Mouse (Mus musculus) heart, postnatal 36 days (tissue): ENCODE results near the gene Spink8. TPM values are rescaled to one million over a fixed set of nuclear protein-coding genes. Genes with fewer than 3 reads are reported as not detected.
"Not testable (repeated sequence)": the region's sequence is repeated elsewhere in the genome, so short reads cannot be mapped to it uniquely, and the experiment has no call there.

Experiments
- DNase-seq, 2 experiments: peaks; one replicate each; pipeline ENCODE4 v3.0.0; 2021 to 2022
- intact Hi-C: fragments of 180-260 bp; cut with DNase I; formaldehyde crosslinking; loops from one replicate; pipeline ENCODE4 v1.15.1; 2025
- total RNA-seq, 2 experiments: library from RNA; stranded (reverse); gene quantifications; 2 replicates each; pipeline ENCODE4 v1.2.3; 2021

Gene Spink8
- not detected for total RNA-seq

- intact Hi-C loops: no loop called here
- DNase-seq: no peak
Measured at GRCm38 (mm10) chr9:109811980-109812379, at the start of gene Spink8. Spink8 (plus strand) TSS chr9:109812280.

DNA sequence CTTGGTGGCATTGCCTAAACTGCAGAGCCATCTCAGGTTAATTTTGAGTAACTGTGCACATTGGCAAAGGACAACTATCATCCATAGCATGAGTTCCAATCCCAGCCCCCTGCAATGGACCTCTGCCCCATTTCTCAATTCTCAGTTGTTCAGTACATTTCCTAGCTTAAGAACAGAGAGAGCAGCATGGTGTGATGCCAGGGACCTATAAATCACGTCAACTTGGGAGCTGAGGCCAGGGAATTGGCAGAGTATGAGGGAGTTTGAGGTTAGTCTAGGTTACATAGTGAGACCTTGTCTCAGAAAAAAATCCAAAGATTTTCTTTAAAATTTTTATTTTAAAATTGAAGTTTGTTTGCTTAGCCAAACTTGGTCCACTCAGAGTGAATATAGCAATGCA lies 45.2 kb upstream of the Spink8 start:
- DNase-seq, intact Hi-C loops: not testable (repeated sequence)

GRCm38 (mm10) chr9:109790570-109790969 lies 21.5 kb upstream of the Spink8 start, which contains the start of gene Fbxw27:
Fbxw27 (minus strand) TSS chr9:109790670.
- DNase-seq, intact Hi-C loops: not testable (repeated sequence)

DNA sequence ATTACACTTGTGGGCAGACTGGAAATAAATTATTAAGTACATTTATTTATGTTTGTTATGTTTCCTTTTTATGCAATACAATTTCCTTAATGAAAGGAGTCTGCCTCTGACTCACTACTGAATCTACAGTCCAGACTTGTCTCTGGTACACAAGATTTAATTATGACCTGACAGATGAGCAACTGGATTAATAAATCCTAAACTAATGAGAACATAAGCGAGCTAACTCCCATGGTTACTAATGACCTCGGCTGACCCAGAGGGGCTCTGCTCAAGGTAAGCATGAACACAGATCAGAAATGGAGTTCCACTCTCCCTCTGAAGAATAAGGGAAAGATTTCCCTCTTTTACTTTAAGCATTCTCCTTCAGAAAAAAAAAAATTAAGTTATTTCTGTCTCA lies 16.9 kb upstream of the Spink8 start:
- intact Hi-C loops: no loop called here
- DNase-seq: no peak

GRCm38 (mm10) chr9:109795811-109796210 lies 16.3 kb upstream of the Spink8 start:
- intact Hi-C loops: no loop called here
- DNase-seq: no peak

DNA sequence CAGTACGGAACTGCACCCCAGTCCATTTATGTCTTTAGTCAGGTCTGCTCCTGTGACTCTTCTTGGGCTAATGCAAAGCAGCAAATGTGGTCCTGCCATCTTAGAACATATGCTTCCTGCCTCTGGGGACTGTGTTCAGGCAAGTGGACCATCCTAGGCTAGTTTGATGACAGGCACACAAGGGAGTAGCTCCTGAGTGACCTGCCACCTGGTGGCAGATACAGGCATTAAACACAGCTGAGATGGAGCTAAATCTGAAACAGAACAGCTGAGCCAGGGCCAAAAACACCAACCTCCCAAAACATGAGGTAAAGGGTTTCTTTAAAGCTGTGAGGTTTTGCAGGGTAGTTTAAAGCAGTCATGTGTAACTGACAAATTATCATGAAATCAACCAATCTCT lies 14.0 kb upstream of the Spink8 start:
- no peak for DNase-seq
- intact Hi-C loops: no loop called here

- DNase-seq: not testable (repeated sequence)
Measured at GRCm38 (mm10) chr9:109805596-109805995, 6.5 kb upstream of the Spink8 start.

DNA sequence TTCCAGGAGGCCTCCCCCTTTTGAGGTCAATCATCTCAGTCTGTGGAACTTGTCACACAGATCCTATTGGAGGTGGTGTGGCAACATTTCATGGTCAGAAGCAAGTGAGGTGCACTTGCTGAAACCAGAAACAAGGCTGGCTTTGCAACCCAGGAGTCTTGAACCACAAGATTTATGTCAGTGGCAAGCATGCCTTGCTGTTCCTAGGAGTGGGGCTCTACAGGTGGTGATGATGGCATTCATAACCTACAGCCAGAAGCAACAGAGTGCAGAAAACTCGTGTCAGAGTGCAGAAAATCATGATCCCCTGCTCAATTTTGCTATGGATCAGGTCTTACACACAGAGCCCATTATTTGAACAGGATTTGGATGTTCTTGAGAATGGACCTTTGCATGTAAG lies 5.8 kb upstream of the Spink8 start:
- DNase-seq: no peak
- intact Hi-C loops: no loop called here

More at GRCm38 (mm10) chr9:109805596-109805995, 6.5 kb upstream of the Spink8 start:
- intact Hi-C loops: not testable (repeated sequence)

DNA sequence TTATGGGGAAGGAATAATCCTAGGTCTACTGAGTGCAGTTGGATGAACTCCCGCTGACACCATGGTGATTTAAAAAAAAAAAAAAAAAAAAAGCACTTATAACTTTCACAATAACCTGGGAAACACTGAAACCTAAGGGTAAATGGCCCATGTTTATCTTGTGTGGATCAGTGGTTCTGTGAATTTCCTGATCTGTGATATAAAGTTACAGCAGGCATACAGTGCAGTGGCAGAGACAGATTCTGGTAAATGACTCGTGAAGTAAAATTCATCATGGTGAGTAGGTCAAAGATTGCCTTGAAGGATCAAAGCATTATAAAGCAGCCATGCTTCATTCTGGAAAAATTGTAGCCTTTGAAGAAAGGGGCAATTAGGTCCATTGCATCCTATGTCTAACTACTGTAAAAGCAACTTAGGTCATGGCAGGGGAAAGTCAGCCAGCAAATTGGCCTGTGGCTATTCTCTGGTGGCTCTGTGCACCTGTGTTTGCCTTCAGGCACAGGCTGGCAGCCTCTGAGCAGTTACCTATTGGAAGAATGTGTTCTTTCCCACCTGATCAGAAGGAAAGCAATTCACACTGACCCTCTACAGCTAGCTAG lies 5.3 kb upstream of the Spink8 start:
- DNase-seq: no peak

GRCm38 (mm10) chr9:109807898-109808297 lies 4.2 kb upstream of the Spink8 start:
- intact Hi-C loops: no loop called here
- no peak for DNase-seq

More for the DNA sequence above, 5.3 kb upstream of the Spink8 start:
- intact Hi-C loops: no loop called here

DNA sequence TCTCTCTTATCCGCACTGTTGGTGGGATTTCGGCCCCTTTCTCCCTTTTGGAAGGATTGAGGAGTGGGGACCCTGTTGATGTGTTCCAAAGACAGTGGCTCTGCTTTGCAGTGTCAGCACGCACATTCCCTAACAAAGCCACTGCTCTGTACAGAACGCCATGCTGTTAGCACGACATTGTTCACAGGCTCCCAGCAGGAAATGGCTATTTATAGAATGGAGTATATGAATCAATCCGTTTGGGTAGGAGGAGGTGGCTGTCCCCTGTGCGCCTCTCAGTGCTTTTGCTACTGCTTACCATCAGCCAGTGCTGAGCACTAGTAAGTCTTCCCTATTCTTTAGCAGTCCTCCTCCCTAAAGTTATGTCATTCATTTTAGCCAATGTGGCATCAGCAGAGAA lies 1.3 kb downstream of the Spink8 start:
- DNase-seq: no peak
- intact Hi-C loops: no loop called here

GRCm38 (mm10) chr9:109816341-109816740 lies 4.3 kb downstream of the Spink8 start:
- intact Hi-C loops: no loop called here
- DNase-seq: no peak

DNA sequence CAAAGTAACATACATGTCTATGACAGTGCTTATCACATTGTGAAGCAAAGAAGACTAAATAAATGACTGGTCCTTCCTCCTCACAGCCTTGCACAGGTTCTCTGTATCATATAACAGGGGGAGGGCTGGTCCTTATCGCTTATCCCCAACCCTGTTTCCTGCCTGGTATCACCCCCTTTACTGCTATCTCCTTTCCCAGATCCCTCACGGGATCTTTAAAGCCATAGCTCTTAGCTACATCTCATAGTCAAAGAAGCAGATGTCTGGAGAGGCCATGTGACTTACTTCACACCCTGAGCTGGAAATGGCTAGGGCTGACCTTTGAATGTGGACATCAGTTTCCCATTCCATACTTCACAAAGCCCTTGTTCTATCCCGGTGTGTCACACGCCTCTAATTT lies 13.7 kb downstream of the Spink8 start:
- no peak for DNase-seq
- intact Hi-C loops: no loop called here

DNA sequence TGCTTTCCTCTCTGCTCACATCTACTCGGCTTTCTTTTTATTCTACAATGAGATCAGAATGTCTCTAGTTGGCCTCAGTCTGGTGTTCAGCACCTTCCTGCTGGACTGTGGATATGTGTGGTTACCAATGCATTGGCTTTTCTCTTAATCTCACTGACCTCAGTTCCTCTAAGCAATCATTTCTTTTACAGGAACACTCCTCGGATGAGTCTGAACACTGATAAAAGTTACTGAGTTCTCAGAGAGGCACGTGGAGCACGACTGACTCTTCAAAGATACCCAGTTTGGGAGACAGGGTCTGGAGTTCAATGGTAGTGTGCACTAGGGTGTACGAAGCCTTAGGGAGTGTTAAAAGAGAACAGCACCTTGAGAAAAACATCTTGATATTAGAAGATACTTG lies 14.1 kb downstream of the Spink8 start:
- intact Hi-C loops: no loop called here
- no peak for DNase-seq

GRCm38 (mm10) chr9:109832391-109833087 lies 20.5 kb downstream of the Spink8 start, which contains the start of gene Nme6:
Nme6 (plus strand) TSS chr9:109832749.
- DNase-seq: peak; percentile 89 to 92
- intact Hi-C loops: loop anchor here (2.0 to 10.0 kb wide), 2 partner anchors 146 to 828 kb away; no protein-coding TSS in a partner anchor

- intact Hi-C loops: loop anchor here (2.0 to 10.0 kb wide), 2 partner anchors 146 to 828 kb away; no protein-coding TSS in a partner anchor
- no peak for DNase-seq
Measured at GRCm38 (mm10) chr9:109833088-109833412, 21.0 kb downstream of the Spink8 start.

DNA sequence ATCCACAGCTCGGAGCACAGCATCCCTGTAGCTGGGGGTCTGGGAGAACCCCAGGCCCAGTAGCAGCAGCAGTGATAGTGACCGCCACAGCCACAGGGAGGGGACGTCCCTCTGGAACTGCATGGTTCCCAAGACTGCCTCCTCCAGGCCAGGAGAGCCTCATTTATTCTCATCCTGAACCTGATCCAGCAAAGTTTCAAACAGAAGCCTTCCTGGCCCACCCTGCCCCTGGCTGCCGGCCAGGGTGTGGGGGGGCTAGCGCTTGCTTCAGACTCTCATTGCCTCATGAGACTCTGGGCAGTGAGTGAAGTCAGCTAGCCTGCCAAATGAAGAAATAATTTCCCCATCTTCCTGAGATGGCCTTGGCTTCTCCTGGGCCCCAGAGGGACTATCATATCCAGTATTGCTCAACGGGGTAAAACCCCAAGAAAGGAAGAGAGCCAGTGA lies 37.3 kb downstream of the Spink8 start, which contains the start of gene Camp:
Camp (minus strand) TSS at position 306 of the 447 bp plus-strand sequence.
- intact Hi-C loops: no loop called here
- DNase-seq: peak; percentile 65 to 68

GRCm38 (mm10) chr9:109850099-109850498 lies 38.0 kb downstream of the Spink8 start:
- intact Hi-C loops: no loop called here
- no peak for DNase-seq

GRCm38 (mm10) chr9:109854341-109854740 lies 42.3 kb downstream of the Spink8 start:
- intact Hi-C loops: no loop called here

DNA sequence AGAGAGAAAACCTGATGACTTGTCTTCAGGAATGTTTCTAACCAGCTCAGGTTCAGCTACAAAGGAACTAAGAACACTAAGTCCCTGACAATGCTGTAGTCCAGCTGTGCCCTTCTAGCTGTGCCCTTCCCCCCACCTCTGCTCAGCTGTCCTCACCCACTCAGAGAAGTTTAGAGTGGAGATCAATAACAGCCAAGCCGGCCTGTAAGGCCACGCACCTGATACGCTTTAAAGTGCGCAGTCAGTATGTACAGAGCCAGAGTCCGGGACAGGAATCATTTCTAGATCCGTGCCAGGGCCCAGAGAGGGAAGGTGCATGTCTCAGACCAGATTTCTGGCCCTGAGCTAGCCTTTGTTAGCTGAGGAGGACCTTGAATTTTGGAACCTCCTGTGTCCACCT lies 43.9 kb downstream of the Spink8 start:
- no peak for DNase-seq
- intact Hi-C loops: no loop called here

More at GRCm38 (mm10) chr9:109854341-109854740, 42.3 kb downstream of the Spink8 start:
- no peak for DNase-seq

GRCm38 (mm10) chr9:109862397-109863044 lies 50.4 kb downstream of the Spink8 start:
- intact Hi-C loops: loop anchor here (1.0 to 5.0 kb wide), 2 partner anchors 177 to 735 kb away; no protein-coding TSS in a partner anchor
- DNase-seq: peak; percentile 81 to 90
